Comparison of ENCODE assay signal across 16 mouse cellular contexts in genomic region chrX:12001969-12002368, GRCm38 (mm10).
DNase-seq lines count a peak whose midpoint lies in the region; ATAC-seq and TF ChIP-seq lines count a peak whose summit lies in the region.
"Had no signal": no experiment of that assay in that cellular context is flagged by ENCODE, and none has a peak within 500 bp of the region (broad histone marks: within the 10 kb centered on the region; RNA-seq: fewer than 3 reads in every experiment).

No protein-coding gene starts in this region.

- H3K4me3 ChIP-seq in heart, embryonic 10.5 days = no peak overlapping the region
- no peak overlapping the region for H3K4me3 ChIP-seq in heart, embryonic 12.5 days
- no peak overlapping the region for H3K4me3 ChIP-seq in midbrain, embryonic 12.5 days
- no peak overlapping the region for H3K4me3 ChIP-seq in midbrain, postnatal 0 days (ENCODE audit: low read depth, low read length)
- no peak overlapping the region for H3K4me3 ChIP-seq in forebrain, embryonic 16.5 days (replicated peaks; ENCODE audit: low read length)
- no peak overlapping the region for H3K4me3 ChIP-seq in midbrain, embryonic 13.5 days (replicated peaks)
- H3K4me3 ChIP-seq: limb, embryonic 13.5 days had no signal

- no peaks in the 10 kb centered on the region for H3K9me3 ChIP-seq in heart, embryonic 10.5 days
- no peaks in the 10 kb centered on the region for H3K9me3 ChIP-seq in heart, embryonic 12.5 days (replicated peaks)
- no peaks in the 10 kb centered on the region for H3K9me3 ChIP-seq in midbrain, embryonic 12.5 days
- H3K9me3 ChIP-seq in midbrain, postnatal 0 days (ENCODE audit: low read length) = no peaks in the 10 kb centered on the region
- no peaks in the 10 kb centered on the region for H3K9me3 ChIP-seq in forebrain, embryonic 16.5 days (ENCODE audit: control insufficient read depth, low read length)
- H3K9me3 ChIP-seq in midbrain, embryonic 13.5 days = no peaks in the 10 kb centered on the region
- H3K9me3 ChIP-seq: limb, embryonic 13.5 days had no signal

- H3K4me1 ChIP-seq in heart, embryonic 10.5 days = peaks cover 73% of the 10 kb centered on the region
- peaks cover 47% of the 10 kb centered on the region for H3K4me1 ChIP-seq in heart, embryonic 12.5 days (replicated peaks)
- peaks cover 54% of the 10 kb centered on the region for H3K4me1 ChIP-seq in midbrain, embryonic 12.5 days
- H3K4me1 ChIP-seq in midbrain, postnatal 0 days (ENCODE audit: insufficient read depth, low read length) = no peaks in the 10 kb centered on the region
- H3K4me1 ChIP-seq in forebrain, embryonic 16.5 days (replicated peaks; ENCODE audit: control insufficient read depth, insufficient read depth, low read length) = peaks cover 53% of the 10 kb centered on the region
- H3K4me1 ChIP-seq in midbrain, embryonic 13.5 days (replicated peaks) = peaks cover 75% of the 10 kb centered on the region

- H3K27ac ChIP-seq in heart, embryonic 10.5 days = peak overlapping the region; percentile 52
- no peak overlapping the region for H3K27ac ChIP-seq in heart, embryonic 12.5 days (ENCODE audit: poor library complexity, severe bottlenecking)
- H3K27ac ChIP-seq in midbrain, embryonic 12.5 days (replicated peaks) = peak overlapping the region; percentile 74
- H3K27ac ChIP-seq in midbrain, postnatal 0 days (ENCODE audit: low read depth, low read length) = no peak overlapping the region
- 0 out of 2 replicates have a peak overlapping the region, but pooled peaks have one; percentile 13 for H3K27ac ChIP-seq in forebrain, embryonic 16.5 days (ENCODE audit: low read length)
- peak overlapping the region; percentile 80 for H3K27ac ChIP-seq in midbrain, embryonic 13.5 days
- H3K27ac ChIP-seq: kidney, postnatal 0 days; limb, embryonic 13.5 days had no signal

- no peak for DNase-seq in heart, embryonic 10.5 days (ENCODE audit: low spot score)
- no peak for DNase-seq in midbrain, postnatal 0 days (ENCODE audit: low spot score)
- no peak for DNase-seq in adrenal gland, adult 18-20 months (ENCODE audit: low spot score in 2 of 2)
- DNase-seq in retina, embryonic 14.5 days (ENCODE audit: low spot score) = no peak
- DNase-seq: adrenal gland, postnatal 10 days; B cell, adult 2 months; cerebellum, adult 8-10 months; heart, adult 18-20 months; heart, postnatal 10 days had no signal

- no peak for TF ChIP-seq CTCF in midbrain, postnatal 0 days (IDR thresholded peaks at IDR 0.05)

- no peak overlapping the region for H3K4me2 ChIP-seq in heart, embryonic 12.5 days
- peak overlapping the region; percentile 18; the same call in 1 of the 2 replicates for H3K4me2 ChIP-seq in midbrain, embryonic 12.5 days (replicated peaks)
- H3K4me2 ChIP-seq in midbrain, postnatal 0 days (ENCODE audit: low read depth, low read length, poor library complexity, severe bottlenecking) = no peak overlapping the region
- H3K4me2 ChIP-seq in forebrain, embryonic 16.5 days (ENCODE audit: low read length) = no peak overlapping the region
- no peak overlapping the region; the same call in 1 of the 2 replicates for H3K4me2 ChIP-seq in midbrain, embryonic 13.5 days (replicated peaks)
- H3K4me2 ChIP-seq: limb, embryonic 13.5 days had no signal

- H3K36me3 ChIP-seq in heart, embryonic 10.5 days = no peaks in the 10 kb centered on the region
- H3K36me3 ChIP-seq in heart, embryonic 12.5 days = no peaks in the 10 kb centered on the region
- no peaks in the 10 kb centered on the region for H3K36me3 ChIP-seq in midbrain, embryonic 12.5 days
- H3K36me3 ChIP-seq in midbrain, postnatal 0 days (ENCODE audit: insufficient read depth, low read length) = no peaks in the 10 kb centered on the region
- no peaks in the 10 kb centered on the region for H3K36me3 ChIP-seq in forebrain, embryonic 16.5 days (ENCODE audit: control insufficient read depth, insufficient read depth)
- H3K36me3 ChIP-seq in midbrain, embryonic 13.5 days = no peaks in the 10 kb centered on the region
- H3K36me3 ChIP-seq: limb, embryonic 13.5 days had no signal

- ATAC-seq in heart, embryonic 12.5 days (ENCODE audit: insufficient number of reproducible peaks, low FRiP score) = no peak
- no peak for ATAC-seq in midbrain, embryonic 12.5 days (ENCODE audit: low FRiP score, low read depth)
- no peak for ATAC-seq in midbrain, postnatal 0 days (ENCODE audit: low FRiP score)
- ATAC-seq in forebrain, embryonic 16.5 days = no peak
- ATAC-seq in midbrain, embryonic 13.5 days = no peak
- ATAC-seq: lung, postnatal 0 days had no signal

- H3K9ac ChIP-seq in heart, embryonic 12.5 days = no peak overlapping the region
- H3K9ac ChIP-seq in midbrain, embryonic 12.5 days (replicated peaks) = no peak overlapping the region
- H3K9ac ChIP-seq in midbrain, postnatal 0 days (replicated peaks; ENCODE audit: low read length, poor library complexity, severe bottlenecking) = no peak overlapping the region
- no peak overlapping the region for H3K9ac ChIP-seq in forebrain, embryonic 16.5 days (replicated peaks; ENCODE audit: low read depth, low read length)
- H3K9ac ChIP-seq in midbrain, embryonic 13.5 days (replicated peaks) = no peak overlapping the region
- H3K9ac ChIP-seq: limb, embryonic 13.5 days had no signal

- H3K27me3 ChIP-seq in heart, embryonic 10.5 days (ENCODE audit: insufficient read depth, poor library complexity, severe bottlenecking) = peaks cover 99% of the 10 kb centered on the region
- H3K27me3 ChIP-seq in heart, embryonic 12.5 days (replicated peaks) = peaks cover 95% of the 10 kb centered on the region
- H3K27me3 ChIP-seq in midbrain, embryonic 12.5 days = peaks cover 99% of the 10 kb centered on the region
- peaks cover 25% of the 10 kb centered on the region for H3K27me3 ChIP-seq in midbrain, postnatal 0 days (ENCODE audit: insufficient read depth, low read length)
- peaks cover 6% of the 10 kb centered on the region; the same call in 1 of the 2 replicates for H3K27me3 ChIP-seq in forebrain, embryonic 16.5 days (replicated peaks; ENCODE audit: control insufficient read depth, insufficient read depth, low read length)
- H3K27me3 ChIP-seq in midbrain, embryonic 13.5 days = peaks cover 84% of the 10 kb centered on the region

- 11% methylated on average over 3 of the region's 3 CpGs for WGBS in heart, embryonic 10.5 days
- 12% methylated on average over 3 of the region's 3 CpGs for WGBS in heart, embryonic 12.5 days
- 0% methylated on average over 3 of the region's 3 CpGs for WGBS in midbrain, embryonic 12.5 days
- WGBS in midbrain, postnatal 0 days = 4% methylated on average over 3 of the region's 3 CpGs
- 15% methylated on average over 3 of the region's 3 CpGs for WGBS in forebrain, embryonic 16.5 days
- 6% methylated on average over 3 of the region's 3 CpGs for WGBS in midbrain, embryonic 13.5 days

Comparison
In these comparisons a context has a peak if more than half of its experiments do, and no peak if none do; other contexts are left out.
1. H3K27ac ChIP-seq: peak in heart, embryonic 10.5 days (single experiment), midbrain, embryonic 12.5 days (single experiment), forebrain, embryonic 16.5 days (single experiment) and midbrain, embryonic 13.5 days (single experiment); none in heart, embryonic 12.5 days (single experiment) and midbrain, postnatal 0 days (single experiment).